Mouse (Mus musculus) thymus, adult 2 months (tissue): ENCODE results near the gene Opcml.

Experiments
- CTCF ChIP-seq: fragments of 200-500 bp; IDR thresholded peaks from 2 replicates; pipeline ENCODE4 v1.5.1; 2012; ENCODE audit warnings: mild to moderate bottlenecking, control low read depth, low read length, moderate library complexity, borderline replicate concordance; ENCODE audit not compliant: control insufficient read depth, poor library complexity, insufficient read depth; ENCODE audit errors: extremely low read depth
- POLR2A ChIP-seq: fragments of 200-500 bp; IDR thresholded peaks from 2 replicates; pipeline ENCODE4 v1.6.1; 2012; ENCODE audit warnings: mild to moderate bottlenecking, low read length, control low read depth, moderate library complexity; ENCODE audit not compliant: control insufficient read depth, poor library complexity, insufficient read depth; ENCODE audit errors: extremely low read depth

DNA sequence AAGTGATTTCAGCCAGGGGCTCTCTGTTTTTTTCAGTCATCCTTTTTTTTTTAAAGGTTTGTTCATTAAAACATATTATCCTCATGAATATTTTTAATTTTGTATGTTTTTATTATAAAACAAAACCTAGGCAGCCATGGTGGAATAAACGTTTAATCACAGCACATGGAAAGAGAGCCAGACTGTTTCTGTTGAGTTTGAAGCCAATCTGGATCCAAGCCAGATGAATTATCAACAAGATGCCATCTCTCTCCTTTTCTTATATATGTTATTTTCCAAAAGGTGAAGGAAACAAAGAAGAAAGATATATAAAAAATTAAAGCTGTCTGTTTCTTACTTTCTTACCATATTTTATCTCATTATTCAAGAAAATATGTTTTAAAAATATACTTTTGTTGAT, 815.0 kb downstream of the Opcml start:
- TF ChIP-seq POLR2A: no peak
- no peak for TF ChIP-seq CTCF
